Mouse (Mus musculus) neural tube, embryonic 12.5 days (tissue): ENCODE measurements around the gene Snf8. TPM values are rescaled to one million over a fixed set of nuclear protein-coding genes. Genes with fewer than 3 reads are reported as not detected.

ENCODE experiments used
- ATAC-seq: fragments of 200-750 bp; cut with Nextera tagmentation; 2 replicates; pipeline ENCODE4 v1.8.0; 2017; ENCODE audit warnings: low read depth, mild to moderate bottlenecking, moderate TSS enrichment, moderate library complexity; ENCODE audit not compliant: low FRiP score
- H3K27ac ChIP-seq: fragments of 300-500 bp; sonication (generic); 2 replicates; pipeline ENCODE4 v1.5.1; 2016
- H3K27me3 ChIP-seq: fragments of 300-500 bp; sonication (generic); replicated peaks from 2 replicates; pipeline ENCODE4 v1.6.1; 2016; ENCODE audit warnings: mild to moderate bottlenecking
- H3K36me3 ChIP-seq: fragments of 300-500 bp; sonication (generic); 2 replicates; pipeline ENCODE4 v1.6.1; 2016; ENCODE audit warnings: mild to moderate bottlenecking
- H3K4me1 ChIP-seq: fragments of 300-500 bp; sonication (generic); 2 replicates; pipeline ENCODE4 v1.6.1; 2016
- H3K4me2 ChIP-seq: fragments of 300-500 bp; sonication (generic); replicated peaks from 2 replicates; pipeline ENCODE4 v1.6.1; 2016; ENCODE audit warnings: mild to moderate bottlenecking
- H3K4me3 ChIP-seq: fragments of 300-500 bp; sonication (generic); 2 replicates; pipeline ENCODE4 v1.5.1; 2016
- H3K9ac ChIP-seq: fragments of 300-500 bp; sonication (generic); 2 replicates; pipeline ENCODE4 v1.6.1; 2016; ENCODE audit warnings: mild to moderate bottlenecking
- H3K9me3 ChIP-seq: fragments of 300-500 bp; sonication (generic); 2 replicates; pipeline ENCODE4 v1.6.1; 2016; ENCODE audit warnings: mild to moderate bottlenecking
- WGBS: fragments of 180-500 bp; shearing (Covaris S2); methylation state at CpG from one replicate; pipeline ENCODE4 v1.1.7; 2016; 5-methylcytosine and 5-hydroxymethylcytosine counted together
- polyA plus RNA-seq: library from polyadenylated mRNA; unstranded; fragments of >200 nt; fragmentation: Nextera tagmentation; extraction: Ambion mirVana; gene quantifications from 2 replicates; pipeline ENCODE4 v1.2.1, GENCODE M21; 2016

Gene Snf8
- polyA plus RNA-seq, 1 experiment from 2014 or later: 134 TPM

- peak overlapping the region; percentile 85 for H3K4me2 ChIP-seq
- under 1% methylated on average over 64 of the region's 64 CpGs for WGBS
These were observed 30.0 kb downstream of the Snf8 start for GRCm38 (mm10) chr11:96064521-96065214.

GRCm38 (mm10) chr11:96065215-96065911 is 30.7 kb downstream of the Snf8 start, which contains the start of gene Ube2z:
Ube2z (minus strand) TSS chr11:96065388.
- 4% methylated on average over 50 of the region's 50 CpGs for WGBS
- peaks cover 14% of the 10 kb centered on the region for H3K36me3 ChIP-seq
- H3K9ac ChIP-seq: peak within 1 kb of the TSS; percentile 92
- H3K27ac ChIP-seq: peak within 1 kb of the TSS; percentile 26; the same call in 1 of the 2 replicates
- no peaks in the 10 kb centered on the region for H3K27me3 ChIP-seq
- H3K9me3 ChIP-seq: no peaks in the 10 kb centered on the region
- ATAC-seq: peak; percentile 98
- H3K4me3 ChIP-seq: peak within 1 kb of the TSS; percentile 97
- peaks cover 22% of the 10 kb centered on the region for H3K4me1 ChIP-seq
- H3K4me2 ChIP-seq: peak within 1 kb of the TSS; percentile 85

More at GRCm38 (mm10) chr11:96064521-96065214, 30.0 kb downstream of the Snf8 start:
- peaks cover 22% of the 10 kb centered on the region for H3K4me1 ChIP-seq
- ATAC-seq: peak; percentile 78
- no peaks in the 10 kb centered on the region for H3K9me3 ChIP-seq
- peak overlapping the region; percentile 97 for H3K4me3 ChIP-seq
- peak overlapping the region; percentile 26; the same call in 1 of the 2 replicates for H3K27ac ChIP-seq
- H3K36me3 ChIP-seq: peaks cover 18% of the 10 kb centered on the region
- H3K9ac ChIP-seq: peak overlapping the region; percentile 92
- no peaks in the 10 kb centered on the region for H3K27me3 ChIP-seq

- H3K27me3 ChIP-seq: no peaks in the 10 kb centered on the region
- WGBS: 71% methylated on average over 5 of the region's 5 CpGs
- no peak overlapping the region for H3K9ac ChIP-seq
- H3K4me2 ChIP-seq: no peak overlapping the region
- ATAC-seq: no peak
- H3K36me3 ChIP-seq: peaks cover 16% of the 10 kb centered on the region
- no peaks in the 10 kb centered on the region for H3K9me3 ChIP-seq
- no peak overlapping the region for H3K27ac ChIP-seq
- peaks cover 16% of the 10 kb centered on the region for H3K4me1 ChIP-seq
- H3K4me3 ChIP-seq: no peak overlapping the region
These were observed 33.5 kb downstream of the Snf8 start for GRCm38 (mm10) chr11:96068231-96068630.

- H3K4me3 ChIP-seq: no peak overlapping the region
- H3K27ac ChIP-seq: no peak overlapping the region
- peaks cover 17% of the 10 kb centered on the region for H3K4me1 ChIP-seq
- no peak overlapping the region for H3K9ac ChIP-seq
- no peak for ATAC-seq
- WGBS: 83% methylated on average over 7 of the region's 7 CpGs
- H3K27me3 ChIP-seq: no peaks in the 10 kb centered on the region
- H3K9me3 ChIP-seq: no peaks in the 10 kb centered on the region
- peaks cover 17% of the 10 kb centered on the region for H3K36me3 ChIP-seq
- no peak overlapping the region for H3K4me2 ChIP-seq
These were observed 35.7 kb downstream of the Snf8 start for GRCm38 (mm10) chr11:96070353-96070752.

- 91% methylated on average over 1 of the region's 1 CpGs for WGBS
These were observed 36.3 kb downstream of the Snf8 start for GRCm38 (mm10) chr11:96071013-96071412.

GRCm38 (mm10) chr11:96073295-96073993 is 38.8 kb downstream of the Snf8 start:
- no peak for ATAC-seq
- Histone ChIP-seq H3K9ac (peak overlapping the region; percentile 73; the same call in 1 of the 2 replicates), H3K36me3 (peaks cover 17% of the 10 kb centered on the region), H3K4me2 (peak overlapping the region; percentile 76), H3K4me1 (peaks cover 13% of the 10 kb centered on the region), H3K9me3 (no peaks in the 10 kb centered on the region), H3K27me3 (no peaks in the 10 kb centered on the region), H3K4me3 (no peak overlapping the region), H3K27ac (no peak overlapping the region)
- 91% methylated on average over 9 of the region's 9 CpGs for WGBS

More at GRCm38 (mm10) chr11:96071013-96071412, 36.3 kb downstream of the Snf8 start:
- Histone ChIP-seq H3K36me3 (peaks cover 17% of the 10 kb centered on the region), H3K4me2 (no peak overlapping the region), H3K9me3 (no peaks in the 10 kb centered on the region), H3K9ac (no peak overlapping the region), H3K27ac (no peak overlapping the region), H3K27me3 (no peaks in the 10 kb centered on the region), H3K4me3 (no peak overlapping the region), H3K4me1 (peaks cover 13% of the 10 kb centered on the region)
- ATAC-seq: no peak

- H3K4me3 ChIP-seq: peak overlapping the region; percentile 56
- no peaks in the 10 kb centered on the region for H3K9me3 ChIP-seq
- peaks cover 13% of the 10 kb centered on the region for H3K4me1 ChIP-seq
- no peak for ATAC-seq
- peak overlapping the region; percentile 73 for H3K9ac ChIP-seq
- 21% methylated on average over 17 of the region's 17 CpGs for WGBS
- H3K27ac ChIP-seq: peak overlapping the region; percentile 15; the same call in 1 of the 2 replicates
- peak overlapping the region; percentile 76 for H3K4me2 ChIP-seq
- H3K36me3 ChIP-seq: peaks cover 17% of the 10 kb centered on the region
- no peaks in the 10 kb centered on the region for H3K27me3 ChIP-seq
These were observed 39.9 kb downstream of the Snf8 start for GRCm38 (mm10) chr11:96074351-96075176.

GRCm38 (mm10) chr11:96075177-96075508 is 40.5 kb downstream of the Snf8 start:
- H3K27me3 ChIP-seq: no peaks in the 10 kb centered on the region
- no peaks in the 10 kb centered on the region for H3K9me3 ChIP-seq
- peaks cover 13% of the 10 kb centered on the region for H3K4me1 ChIP-seq
- H3K27ac ChIP-seq: peak overlapping the region; percentile 15; the same call in 1 of the 2 replicates
- WGBS: under 1% methylated on average over 15 of the region's 15 CpGs
- ATAC-seq: 0 out of 2 replicates have a peak, but pooled peaks have one; percentile 1
- peak overlapping the region; percentile 56 for H3K4me3 ChIP-seq
- peak overlapping the region; percentile 76 for H3K4me2 ChIP-seq
- peak overlapping the region; percentile 73 for H3K9ac ChIP-seq
- H3K36me3 ChIP-seq: peaks cover 17% of the 10 kb centered on the region

GRCm38 (mm10) chr11:96075509-96076220 is 41.0 kb downstream of the Snf8 start, which contains the start of gene Atp5g1:
Atp5g1 (minus strand) TSS chr11:96075670.
- Histone ChIP-seq H3K27me3 (no peaks in the 10 kb centered on the region), H3K27ac (peak within 1 kb of the TSS; percentile 15; the same call in 1 of the 2 replicates), H3K9ac (peak within 1 kb of the TSS; percentile 73), H3K36me3 (peaks cover 13% of the 10 kb centered on the region), H3K4me1 (peaks cover 13% of the 10 kb centered on the region), H3K9me3 (no peaks in the 10 kb centered on the region), H3K4me3 (peak within 1 kb of the TSS; percentile 56), H3K4me2 (peak within 1 kb of the TSS; percentile 76)
- ATAC-seq: peak; percentile 96
- WGBS: under 1% methylated on average over 37 of the region's 37 CpGs

GRCm38 (mm10) chr11:96076221-96077105 is 41.8 kb downstream of the Snf8 start:
- Histone ChIP-seq H3K4me2 (peak overlapping the region; percentile 54), H3K4me3 (peak overlapping the region; percentile 12), H3K27ac (no peak overlapping the region), H3K9me3 (no peaks in the 10 kb centered on the region), H3K4me1 (peaks cover 13% of the 10 kb centered on the region), H3K27me3 (no peaks in the 10 kb centered on the region), H3K36me3 (peaks cover 6% of the 10 kb centered on the region; the same call in 1 of the 2 replicates), H3K9ac (no peak overlapping the region)
- WGBS: 68% methylated on average over 13 of the region's 13 CpGs
- no peak for ATAC-seq
